Mouse (Mus musculus) R1 (cell line): ENCODE data around the gene Dhx30.
A peak's percentile ranks its signal among the peaks of the same experiment; 100 is the strongest.

Experiments used
- DNase-seq: peaks from one replicate; pipeline ENCODE4 v3.0.0-alpha.2; 2018; ENCODE audit warnings: low read depth, low spot score

Gene Dhx30

GRCm38 (mm10) chr9:110047260-110047659, 70.4 kb downstream of the Dhx30 start:
- no peak for DNase-seq

- DNase-seq = no peak
These were observed 71.8 kb downstream of the Dhx30 start for GRCm38 (mm10) chr9:110045763-110046377.

- DNase-seq = no peak
These were observed 73.3 kb downstream of the Dhx30 start for GRCm38 (mm10) chr9:110044373-110044772.

GRCm38 (mm10) chr9:110038485-110038884, 79.1 kb downstream of the Dhx30 start:
- no peak for DNase-seq

DNA sequence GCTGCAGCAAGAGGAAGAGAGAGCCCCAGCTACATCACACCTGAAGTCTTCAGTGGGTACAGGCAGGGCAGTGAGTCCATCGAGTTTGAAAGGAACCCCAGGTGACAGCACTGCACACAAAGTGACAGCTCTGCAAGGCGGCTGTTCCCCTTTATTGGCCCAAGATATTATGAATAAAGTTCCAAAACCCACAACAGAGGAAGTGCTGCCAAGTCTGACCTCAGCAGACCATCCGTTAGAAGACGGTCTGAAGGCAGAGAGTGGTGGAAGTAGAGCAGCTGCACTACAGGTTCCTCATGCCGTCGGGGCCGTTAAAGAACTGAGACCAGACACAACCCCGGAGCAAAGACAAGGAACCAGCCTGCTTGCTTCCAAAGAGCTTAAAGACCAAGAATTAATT, 79.7 kb downstream of the Dhx30 start:
- DNase-seq = no peak

DNA sequence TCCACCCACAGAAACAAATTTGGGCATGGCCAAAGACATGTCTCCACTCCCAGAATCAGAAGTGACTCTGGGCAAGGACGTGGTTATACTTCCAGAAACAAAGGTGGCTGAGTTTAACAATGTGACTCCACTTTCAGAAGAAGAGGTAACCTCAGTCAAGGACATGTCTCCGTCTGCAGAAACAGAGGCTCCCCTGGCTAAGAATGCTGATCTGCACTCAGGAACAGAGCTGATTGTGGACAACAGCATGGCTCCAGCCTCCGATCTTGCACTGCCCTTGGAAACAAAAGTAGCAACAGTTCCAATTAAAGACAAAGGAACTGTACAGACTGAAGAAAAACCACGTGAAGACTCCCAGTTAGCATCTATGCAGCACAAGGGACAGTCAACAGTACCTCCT, 82.5 kb downstream of the Dhx30 start:
- peak; percentile 82 for DNase-seq
